Mouse (Mus musculus): Measurements from ENCODE around the gene Bex2. TPM values are rescaled to one million over a fixed set of nuclear protein-coding genes. Genes with fewer than 3 reads are reported as not detected.
A peak's percentile ranks its signal among the peaks of the same experiment; 100 is the strongest.

The Bex2 gene
- total and polyA plus RNA-seq, 3 experiments, result not detected

DNA sequence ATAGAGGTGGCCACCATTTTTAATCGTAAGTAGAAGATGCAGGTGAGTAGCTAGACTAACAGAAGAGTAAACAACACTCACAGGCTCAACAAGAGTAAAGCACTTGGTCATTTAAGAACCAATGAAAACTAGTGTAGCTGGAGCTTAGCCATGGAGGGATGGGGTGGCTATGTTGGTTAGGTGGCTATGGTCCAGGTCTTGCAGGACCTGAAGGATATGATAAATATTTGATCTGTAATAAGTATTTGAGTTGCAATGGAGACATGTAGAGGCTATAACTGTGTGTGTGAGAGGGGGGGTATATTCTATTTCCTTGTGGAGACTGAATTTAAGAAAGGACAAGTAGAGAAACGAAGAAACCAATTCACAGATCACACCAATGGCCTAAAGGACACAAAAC lies 16.8 kb downstream of the Bex2 start:
- no peaks in the 10 kb centered on the region for H3K9me3 ChIP-seq (replicated peaks; ENCODE audit: low read length)
- in situ Hi-C loops (cut with MboI; ENCODE audit: low pct_ligation_motif_present, low pct_unique_long_range_greater_than_20kb, low sequenced_read_pairs), result no loop called here
- no peaks in the 10 kb centered on the region for H3K4me1 ChIP-seq (ENCODE audit: control insufficient read depth in 1 of 2, insufficient read depth in 2 of 2)
- dilution Hi-C loops (cut with MboI; ENCODE audit: extremely low pct_ligation_motif_present, extremely low pct_unique_long_range_greater_than_20kb, low sequenced_read_pairs), result no loop called here
- no peak overlapping the region for H3K4me2 ChIP-seq (ENCODE audit: insufficient read depth, low read depth, poor library complexity, severe bottlenecking)
- no peak overlapping the region for H3K27ac ChIP-seq (ENCODE audit: insufficient read depth, low read depth)
- H3K79me2 ChIP-seq (replicated peaks; ENCODE audit: control insufficient read depth, extremely low read depth, insufficient read depth, poor library complexity, severe bottlenecking), result no peaks in the 10 kb centered on the region
- no peaks in the 10 kb centered on the region for H3K27me3 ChIP-seq (replicated peaks)
- TF ChIP-seq TBP (conservative IDR thresholded peaks at IDR 0.05; ENCODE audit: low read depth, low read length) (no peak), ZKSCAN1 (IDR thresholded peaks at IDR 0.05; ENCODE audit: borderline replicate concordance, low read depth, low read length) (no peak), EP300 (IDR thresholded peaks at IDR 0.05; ENCODE audit: low read length) (no peak), MYC (IDR thresholded peaks at IDR 0.05; ENCODE audit: low read depth, low read length) (no peak), PAX5 (IDR thresholded peaks at IDR 0.05; ENCODE audit: low read length) (no peak), ETS1 (conservative IDR thresholded peaks at IDR 0.05; ENCODE audit: low read depth, low read length) (no peak), SIN3A (IDR thresholded peaks at IDR 0.05; ENCODE audit: low read length) (no peak), MAZ (IDR thresholded peaks at IDR 0.05; ENCODE audit: low read depth, low read length) (no peak), POLR2AphosphoS2 (IDR thresholded peaks at IDR 0.05; ENCODE audit: low read depth, low read length) (no peak), MEF2A (IDR thresholded peaks at IDR 0.05; ENCODE audit: borderline replicate concordance, low read depth, low read length) (no peak), ZC3H11A (IDR thresholded peaks at IDR 0.05; ENCODE audit: low read depth, low read length) (no peak)
- no peak overlapping the region for H3K4me3 ChIP-seq (replicated peaks in 1 of 3; ENCODE audit: low read depth in 2 of 3, low read length in 2 of 3, poor library complexity in 1 of 3)
- DNase-seq (ENCODE audit: extremely low read depth), result no peak
- no peaks in the 10 kb centered on the region for H3K36me3 ChIP-seq (replicated peaks in 1 of 2; ENCODE audit: control insufficient read depth in 1 of 2, insufficient read depth in 1 of 2, low read length in 1 of 2)
- no peak overlapping the region for H3K9ac ChIP-seq (ENCODE audit: insufficient read depth, low read depth)

DNA sequence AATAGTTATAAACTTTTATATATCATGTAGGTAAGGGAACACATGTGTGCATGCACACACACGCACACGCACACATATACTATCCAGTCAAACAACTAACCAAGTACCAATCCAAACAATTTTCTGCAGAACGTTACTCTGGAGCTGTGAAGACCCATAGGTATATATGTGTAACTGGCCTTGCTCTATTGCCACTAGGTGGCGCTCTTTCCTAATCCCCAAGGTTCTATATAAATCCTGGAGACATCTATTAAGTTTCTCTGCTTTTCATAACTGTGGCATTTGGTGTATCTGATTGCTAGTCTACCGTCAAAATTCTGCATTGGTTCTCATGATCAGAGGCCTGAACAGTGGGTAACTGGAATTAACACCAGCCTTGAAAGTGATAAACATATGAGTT lies 20.5 kb downstream of the Bex2 start:
- H3K4me2 ChIP-seq (ENCODE audit: insufficient read depth, low read depth, poor library complexity, severe bottlenecking), result no peak overlapping the region

GRCm38 (mm10) chrX:136043726-136044125 lies 24.3 kb downstream of the Bex2 start:
- TF ChIP-seq MAZ (IDR thresholded peaks at IDR 0.05; ENCODE audit: low read depth, low read length) (no peak), USF2 (conservative IDR thresholded peaks at IDR 0.05; ENCODE audit: low read depth, low read length) (no peak), MYC (IDR thresholded peaks at IDR 0.05; ENCODE audit: low read depth, low read length) (no peak), ZNF384 (IDR thresholded peaks at IDR 0.05; ENCODE audit: low read depth, low read length) (no peak), ZKSCAN1 (IDR thresholded peaks at IDR 0.05; ENCODE audit: borderline replicate concordance, low read depth, low read length) (no peak), KAT2A (IDR thresholded peaks at IDR 0.05; ENCODE audit: insufficient replicate concordance, low read length) (no peak), MAFK (IDR thresholded peaks at IDR 0.05; ENCODE audit: insufficient replicate concordance, low read length) (no peak), ELF1 (IDR thresholded peaks at IDR 0.05; ENCODE audit: low read depth, low read length) (no peak), JUND (conservative IDR thresholded peaks at IDR 0.05; ENCODE audit: low read depth, low read length) (no peak), CHD2 (IDR thresholded peaks at IDR 0.05; ENCODE audit: low read length) (no peak), BHLHE40 (IDR thresholded peaks at IDR 0.05; ENCODE audit: low read depth, low read length) (no peak), MAX (IDR thresholded peaks at IDR 0.05; ENCODE audit: low read length) (no peak), MEF2A (IDR thresholded peaks at IDR 0.05; ENCODE audit: borderline replicate concordance, low read depth, low read length) (no peak), ZC3H11A (IDR thresholded peaks at IDR 0.05; ENCODE audit: low read depth, low read length) (no peak), EP300 (IDR thresholded peaks at IDR 0.05; ENCODE audit: low read length) (no peak), POLR2AphosphoS2 (IDR thresholded peaks at IDR 0.05; ENCODE audit: low read depth, low read length) (no peak), ETS1 (conservative IDR thresholded peaks at IDR 0.05; ENCODE audit: low read depth, low read length) (no peak)
- Histone ChIP-seq H3K36me3 (replicated peaks in 1 of 2; ENCODE audit: control insufficient read depth in 1 of 2, insufficient read depth in 1 of 2, low read length in 1 of 2) (no peaks in the 10 kb centered on the region), H3K27ac (ENCODE audit: insufficient read depth, low read depth) (no peak overlapping the region), H3K4me3 (replicated peaks in 1 of 3; ENCODE audit: low read depth in 2 of 3, low read length in 2 of 3, poor library complexity in 1 of 3) (no peak overlapping the region), H3K9ac (ENCODE audit: insufficient read depth, low read depth) (no peak overlapping the region), H3K79me2 (replicated peaks; ENCODE audit: control insufficient read depth, extremely low read depth, insufficient read depth, poor library complexity, severe bottlenecking) (no peaks in the 10 kb centered on the region), H3K4me1 (ENCODE audit: control insufficient read depth in 1 of 2, insufficient read depth in 2 of 2) (no peaks in the 10 kb centered on the region; a peak in 1 of 4 replicates), H3K9me3 (replicated peaks; ENCODE audit: low read length) (no peaks in the 10 kb centered on the region), H3K27me3 (replicated peaks) (no peaks in the 10 kb centered on the region), H3K4me2 (ENCODE audit: insufficient read depth, low read depth, poor library complexity, severe bottlenecking) (no peak overlapping the region)
- dilution Hi-C loops (cut with MboI; ENCODE audit: extremely low pct_ligation_motif_present, extremely low pct_unique_long_range_greater_than_20kb, low sequenced_read_pairs) (no loop called here), in situ Hi-C loops (cut with MboI; ENCODE audit: low pct_ligation_motif_present, low pct_unique_long_range_greater_than_20kb, low sequenced_read_pairs) (no loop called here)
- no peak for DNase-seq (ENCODE audit: extremely low read depth)

More for the DNA sequence above, 20.5 kb downstream of the Bex2 start:
- in situ Hi-C loops (cut with MboI; ENCODE audit: low pct_ligation_motif_present, low pct_unique_long_range_greater_than_20kb, low sequenced_read_pairs) (no loop called here), dilution Hi-C loops (cut with MboI; ENCODE audit: extremely low pct_ligation_motif_present, extremely low pct_unique_long_range_greater_than_20kb, low sequenced_read_pairs) (no loop called here)
- H3K4me1 ChIP-seq (ENCODE audit: control insufficient read depth in 1 of 2, insufficient read depth in 2 of 2), result no peaks in the 10 kb centered on the region; a peak in 1 of 4 replicates
- no peaks in the 10 kb centered on the region for H3K36me3 ChIP-seq (replicated peaks in 1 of 2; ENCODE audit: control insufficient read depth in 1 of 2, insufficient read depth in 1 of 2, low read length in 1 of 2)
- no peaks in the 10 kb centered on the region for H3K27me3 ChIP-seq (replicated peaks)
- no peak overlapping the region for H3K9ac ChIP-seq (ENCODE audit: insufficient read depth, low read depth)
- H3K4me3 ChIP-seq (replicated peaks in 1 of 3; ENCODE audit: low read depth in 2 of 3, low read length in 2 of 3, poor library complexity in 1 of 3), result no peak overlapping the region
- no peaks in the 10 kb centered on the region for H3K9me3 ChIP-seq (replicated peaks; ENCODE audit: low read length)
- no peak overlapping the region for H3K27ac ChIP-seq (ENCODE audit: insufficient read depth, low read depth)
- no peaks in the 10 kb centered on the region for H3K79me2 ChIP-seq (replicated peaks; ENCODE audit: control insufficient read depth, extremely low read depth, insufficient read depth, poor library complexity, severe bottlenecking)
- DNase-seq (ENCODE audit: extremely low read depth), result peak; percentile 53
- peak; percentile 41 for TF ChIP-seq SMC3 (IDR thresholded peaks at IDR 0.05; ENCODE audit: low read depth, low read length)
- no peak for TF ChIP-seq EP300 (IDR thresholded peaks at IDR 0.05; ENCODE audit: low read length)
- TF ChIP-seq CTCF (conservative IDR thresholded peaks at IDR 0.05 in 1 of 2, IDR thresholded peaks at IDR 0.05 in 1 of 2; ENCODE audit: low read depth in 2 of 2, low read length in 2 of 2), result peak; percentile 64 to 68
- TF ChIP-seq USF1 (IDR thresholded peaks at IDR 0.05; ENCODE audit: low read depth, low read length), result no peak
- no peak for TF ChIP-seq ZKSCAN1 (IDR thresholded peaks at IDR 0.05; ENCODE audit: borderline replicate concordance, low read depth, low read length)
- peak; percentile 54 for TF ChIP-seq RAD21 (IDR thresholded peaks at IDR 0.05; ENCODE audit: low read depth, low read length)

Data from CH12.LX (cell line).